Mouse (Mus musculus): Measurements from ENCODE around the gene Ccdc32. TPM values are rescaled to one million over a fixed set of nuclear protein-coding genes. Genes with fewer than 3 reads are reported as not detected.

Gene Ccdc32
- polyA plus RNA-seq, 1 experiment from 2014 or later: 44.1 TPM

DNA sequence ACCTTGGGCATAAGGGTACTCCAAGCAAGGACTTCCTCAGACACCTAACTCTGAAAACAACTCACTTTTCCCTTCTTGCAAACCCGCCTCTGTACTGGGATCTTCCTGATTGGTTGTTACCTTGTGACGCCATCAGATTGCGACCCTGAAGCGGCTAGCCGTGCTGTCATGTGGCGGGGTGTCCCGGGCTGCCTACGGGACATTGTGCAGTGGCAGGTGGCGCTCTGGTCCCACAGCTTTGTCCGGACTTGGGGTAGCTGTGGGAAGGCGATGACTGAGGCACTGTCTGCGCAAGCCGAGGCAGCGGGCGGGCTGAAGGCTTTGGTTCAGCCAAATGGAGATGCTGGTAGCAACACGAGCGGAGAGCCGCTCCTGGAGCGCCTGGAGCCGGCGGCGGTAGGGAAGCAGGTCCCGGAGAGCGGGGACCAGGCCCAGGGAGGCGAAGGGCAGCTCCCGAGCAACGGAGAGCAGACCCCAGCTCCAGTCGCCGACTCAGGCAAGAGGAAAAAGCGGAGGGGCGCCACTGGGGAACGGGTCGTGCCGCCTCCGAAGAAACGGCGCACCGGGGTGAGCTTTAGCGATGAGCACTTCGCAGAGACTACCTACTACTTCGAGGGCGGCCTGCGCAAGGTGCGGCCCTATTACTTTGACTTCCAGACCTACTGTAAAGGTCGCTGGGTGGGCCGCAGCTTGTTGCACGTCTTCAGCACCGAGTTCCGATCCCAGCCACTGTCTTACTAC is 5.6 kb upstream of the Ccdc32 start, which contains the start of gene Rpusd2:
Gene Rpusd2 (plus strand): TSS at position 135 of the 741 bp plus-strand sequence.
- Histone ChIP-seq H3K4me3 (ENCODE audit: low read length) (peak within 1 kb of the TSS; percentile 59), H3K9ac (ENCODE audit: low read depth, low read length) (peak within 1 kb of the TSS; percentile 63), H3K9me3 (ENCODE audit: control insufficient read depth, low read length) (no peaks in the 10 kb centered on the region), H3K36me3 (ENCODE audit: control insufficient read depth, insufficient read depth, low read length) (peaks cover 10% of the 10 kb centered on the region), H3K27me3 (replicated peaks; ENCODE audit: control insufficient read depth, insufficient read depth, low read length) (no peaks in the 10 kb centered on the region), H3K4me2 (ENCODE audit: low read length) (peak within 1 kb of the TSS; percentile 67), H3K27ac (ENCODE audit: low read depth, low read length) (peak within 1 kb of the TSS; percentile 70), H3K4me1 (ENCODE audit: control insufficient read depth, insufficient read depth, low read depth, low read length) (peaks cover 12% of the 10 kb centered on the region)
- peak; percentile 97 for ATAC-seq
- under 1% methylated on average over 49 of the region's 49 CpGs for WGBS

DNA sequence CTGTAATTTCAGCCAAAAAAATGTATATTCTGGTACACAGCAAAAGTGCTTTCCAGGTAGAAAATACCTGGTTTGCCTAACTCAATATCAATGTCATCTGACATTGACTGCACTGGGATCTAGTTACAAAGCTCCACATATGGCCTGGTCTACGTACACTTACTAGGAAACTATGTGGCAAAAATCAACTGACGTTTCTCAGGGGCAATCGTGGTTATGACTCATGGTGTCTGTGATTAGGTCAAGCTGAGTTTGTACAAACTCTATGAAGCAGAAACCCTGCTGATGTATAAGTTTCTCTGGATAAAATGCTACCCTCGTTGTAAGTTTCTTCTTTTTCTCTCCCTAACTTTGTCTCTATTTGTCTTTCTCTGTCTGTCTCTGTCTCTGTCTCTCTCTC is 3.0 kb upstream of the Ccdc32 start:
- H3K36me3 ChIP-seq (ENCODE audit: control insufficient read depth, insufficient read depth, low read length): 0 out of 2 replicates have a peak, but pooled peaks cover under 1% of the 10 kb centered on the region
- ATAC-seq: no peak
- peaks cover 22% of the 10 kb centered on the region for H3K4me1 ChIP-seq (ENCODE audit: control insufficient read depth, insufficient read depth, low read depth, low read length)
- no peak overlapping the region for H3K9ac ChIP-seq (ENCODE audit: low read depth, low read length)
- H3K4me2 ChIP-seq (ENCODE audit: low read length): no peak overlapping the region
- H3K27ac ChIP-seq (ENCODE audit: low read depth, low read length): no peak overlapping the region
- H3K9me3 ChIP-seq (ENCODE audit: control insufficient read depth, low read length): no peaks in the 10 kb centered on the region
- 74% methylated on average over 4 of the region's 4 CpGs for WGBS
- no peaks in the 10 kb centered on the region for H3K27me3 ChIP-seq (replicated peaks; ENCODE audit: control insufficient read depth, insufficient read depth, low read length)
- no peak overlapping the region for H3K4me3 ChIP-seq (ENCODE audit: low read length)

DNA sequence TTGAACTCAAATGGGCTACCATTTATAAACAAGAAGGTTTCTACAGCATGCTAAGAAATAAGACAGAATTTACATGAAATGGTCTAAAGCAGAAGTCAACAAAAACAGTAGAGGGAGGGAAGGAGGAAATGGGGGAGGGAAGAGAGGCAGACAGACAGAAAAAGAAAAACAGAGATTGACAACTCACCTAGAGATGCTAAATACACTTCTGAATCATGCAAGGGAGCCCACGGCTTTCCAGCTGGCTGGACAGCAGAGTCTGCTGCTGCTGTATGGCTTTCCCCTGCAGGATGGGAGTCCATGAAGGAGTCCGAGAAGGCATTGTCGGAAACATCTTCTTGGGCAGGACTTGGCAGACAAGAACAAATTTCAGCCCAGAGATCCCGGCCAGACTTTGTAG is 2.2 kb downstream of the Ccdc32 start:
- no peaks in the 10 kb centered on the region for H3K27me3 ChIP-seq (replicated peaks; ENCODE audit: control insufficient read depth, insufficient read depth, low read length)
- no peak overlapping the region for H3K4me2 ChIP-seq (ENCODE audit: low read length)
- H3K4me1 ChIP-seq (ENCODE audit: control insufficient read depth, insufficient read depth, low read depth, low read length): peaks cover 10% of the 10 kb centered on the region
- no peak for ATAC-seq
- H3K9ac ChIP-seq (ENCODE audit: low read depth, low read length): no peak overlapping the region
- peaks cover 8% of the 10 kb centered on the region for H3K36me3 ChIP-seq (ENCODE audit: control insufficient read depth, insufficient read depth, low read length)
- no peak overlapping the region for H3K27ac ChIP-seq (ENCODE audit: low read depth, low read length)
- H3K9me3 ChIP-seq (ENCODE audit: control insufficient read depth, low read length): no peaks in the 10 kb centered on the region
- WGBS: 94% methylated on average over 4 of the region's 4 CpGs
- H3K4me3 ChIP-seq (ENCODE audit: low read length): no peak overlapping the region

DNA sequence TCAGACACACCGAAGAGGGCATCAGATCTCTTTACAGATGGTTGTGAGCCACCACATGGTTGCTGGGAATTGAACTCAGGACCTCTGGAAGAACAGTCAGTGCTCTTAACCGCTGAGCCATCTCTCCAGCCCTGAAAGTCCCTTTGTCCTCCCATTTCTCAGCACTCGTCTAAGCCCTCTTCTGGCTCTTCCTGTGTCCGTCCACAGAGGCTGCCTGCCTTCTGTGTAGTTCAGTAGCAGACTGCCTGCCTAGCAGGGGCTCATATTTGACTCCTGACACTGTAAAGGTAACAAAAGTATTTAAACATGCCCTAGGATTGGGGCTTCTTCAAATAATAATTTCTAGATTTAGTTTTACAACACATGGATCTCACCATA is 4.0 kb downstream of the Ccdc32 start:
- Histone ChIP-seq H3K4me3 (ENCODE audit: low read length) (no peak overlapping the region), H3K9ac (ENCODE audit: low read depth, low read length) (no peak overlapping the region), H3K4me1 (ENCODE audit: control insufficient read depth, insufficient read depth, low read depth, low read length) (peaks cover 10% of the 10 kb centered on the region), H3K36me3 (ENCODE audit: control insufficient read depth, insufficient read depth, low read length) (peaks cover 20% of the 10 kb centered on the region), H3K9me3 (ENCODE audit: control insufficient read depth, low read length) (no peaks in the 10 kb centered on the region), H3K27me3 (replicated peaks; ENCODE audit: control insufficient read depth, insufficient read depth, low read length) (no peaks in the 10 kb centered on the region), H3K27ac (ENCODE audit: low read depth, low read length) (no peak overlapping the region), H3K4me2 (ENCODE audit: low read length) (no peak overlapping the region)
- WGBS: 78% methylated on average over 4 of the region's 4 CpGs
- no peak for ATAC-seq

DNA sequence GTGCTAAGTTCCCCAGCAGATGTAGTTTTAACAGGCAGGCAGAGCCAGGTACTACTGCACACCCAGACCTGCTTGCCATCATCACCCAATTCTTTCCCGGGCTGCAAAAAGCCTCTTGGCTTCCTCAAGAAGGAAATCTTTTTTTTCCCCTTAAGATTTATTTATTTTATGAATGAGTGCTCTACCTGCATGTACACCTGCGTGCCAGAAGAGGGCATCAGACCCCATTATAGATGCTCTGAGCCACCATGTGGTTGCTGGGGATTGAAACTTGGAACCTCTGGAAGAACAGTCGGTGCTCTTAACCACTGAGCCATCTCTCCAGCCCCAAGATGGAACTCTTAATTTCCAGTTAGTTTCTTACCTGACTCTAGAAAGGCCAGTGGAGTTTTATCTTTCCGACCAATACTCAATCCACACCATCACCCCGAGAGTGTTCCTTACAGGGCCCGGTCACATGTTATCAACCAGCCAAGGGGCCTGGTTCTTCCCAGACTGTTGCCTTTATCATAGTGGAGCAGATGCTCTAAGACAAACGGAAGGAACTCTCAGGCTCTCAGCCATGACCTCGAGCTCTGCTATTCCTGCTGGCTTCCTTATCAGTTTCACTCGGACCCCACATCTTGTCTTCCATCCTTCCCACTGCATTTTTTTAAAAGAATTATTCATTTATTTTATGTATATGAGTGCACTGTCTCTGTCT is 4.5 kb downstream of the Ccdc32 start:
- H3K27me3 ChIP-seq (replicated peaks; ENCODE audit: control insufficient read depth, insufficient read depth, low read length): no peaks in the 10 kb centered on the region
- H3K4me1 ChIP-seq (ENCODE audit: control insufficient read depth, insufficient read depth, low read depth, low read length): peaks cover 10% of the 10 kb centered on the region
- H3K9ac ChIP-seq (ENCODE audit: low read depth, low read length): no peak overlapping the region
- H3K9me3 ChIP-seq (ENCODE audit: control insufficient read depth, low read length): no peaks in the 10 kb centered on the region
- WGBS: 75% methylated on average over 9 of the region's 9 CpGs
- ATAC-seq: no peak
- H3K4me2 ChIP-seq (ENCODE audit: low read length): no peak overlapping the region
- H3K27ac ChIP-seq (ENCODE audit: low read depth, low read length): no peak overlapping the region
- H3K36me3 ChIP-seq (ENCODE audit: control insufficient read depth, insufficient read depth, low read length): peaks cover 20% of the 10 kb centered on the region
- H3K4me3 ChIP-seq (ENCODE audit: low read length): no peak overlapping the region

DNA sequence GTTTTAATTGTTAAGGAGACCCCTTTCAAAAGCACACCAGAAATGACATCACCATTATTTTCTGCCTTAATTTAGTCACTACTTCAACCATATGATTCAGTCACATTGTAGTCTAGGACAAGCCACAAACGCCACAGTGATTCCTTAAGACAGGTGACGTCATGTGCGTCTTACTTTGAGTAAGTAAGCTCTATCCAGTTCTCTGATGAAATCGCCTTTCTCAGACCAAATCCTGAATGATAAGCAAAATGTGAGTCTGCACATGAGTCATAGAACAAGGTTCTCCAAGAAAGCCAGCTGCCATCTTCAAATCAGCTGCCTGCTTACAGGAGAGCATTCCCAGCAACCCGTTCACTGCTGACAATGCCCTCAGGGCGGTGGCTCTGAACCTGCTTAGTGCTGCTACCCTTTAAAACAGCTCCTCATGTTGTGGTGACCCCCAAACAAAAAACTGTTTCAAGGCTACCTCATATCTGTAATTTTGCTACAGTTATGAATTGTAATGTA is 6.0 kb downstream of the Ccdc32 start:
- peaks cover 20% of the 10 kb centered on the region for H3K36me3 ChIP-seq (ENCODE audit: control insufficient read depth, insufficient read depth, low read length)
- WGBS: 94% methylated on average over 6 of the region's 6 CpGs
- ATAC-seq: no peak
- no peak overlapping the region for H3K27ac ChIP-seq (ENCODE audit: low read depth, low read length)
- no peak overlapping the region for H3K9ac ChIP-seq (ENCODE audit: low read depth, low read length)
- H3K4me3 ChIP-seq (ENCODE audit: low read length): no peak overlapping the region
- no peaks in the 10 kb centered on the region for H3K9me3 ChIP-seq (ENCODE audit: control insufficient read depth, low read length)
- no peak overlapping the region for H3K4me2 ChIP-seq (ENCODE audit: low read length)
- H3K27me3 ChIP-seq (replicated peaks; ENCODE audit: control insufficient read depth, insufficient read depth, low read length): no peaks in the 10 kb centered on the region
- H3K4me1 ChIP-seq (ENCODE audit: control insufficient read depth, insufficient read depth, low read depth, low read length): peaks cover 11% of the 10 kb centered on the region; the same call in 1 of the 2 replicates

DNA sequence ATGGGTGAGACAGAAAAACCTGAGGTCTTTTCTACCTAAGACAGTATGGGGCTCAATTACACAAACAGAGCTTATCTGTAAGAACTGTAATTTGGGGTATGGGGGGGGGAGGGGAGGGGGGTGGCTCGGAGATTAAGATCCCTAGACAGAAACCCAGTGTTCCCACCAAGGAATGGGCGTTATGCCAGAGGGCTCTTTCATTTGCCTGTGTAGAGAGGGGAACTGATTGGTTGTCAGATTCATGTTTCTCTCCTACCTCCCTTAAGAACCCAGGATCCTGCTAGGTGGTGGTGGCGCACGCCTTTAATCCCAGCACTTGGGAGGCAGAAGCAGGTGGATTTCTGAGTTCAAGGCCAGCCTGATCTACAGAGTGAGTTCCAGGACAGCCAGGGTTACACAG is 9.7 kb downstream of the Ccdc32 start:
- Histone ChIP-seq H3K4me1 (ENCODE audit: control insufficient read depth, insufficient read depth, low read depth, low read length) (peaks cover 8% of the 10 kb centered on the region; the same call in 1 of the 2 replicates), H3K4me3 (ENCODE audit: low read length) (no peak overlapping the region), H3K27me3 (replicated peaks; ENCODE audit: control insufficient read depth, insufficient read depth, low read length) (no peaks in the 10 kb centered on the region), H3K9ac (ENCODE audit: low read depth, low read length) (no peak overlapping the region), H3K36me3 (ENCODE audit: control insufficient read depth, insufficient read depth, low read length) (peaks cover 17% of the 10 kb centered on the region), H3K27ac (ENCODE audit: low read depth, low read length) (no peak overlapping the region), H3K4me2 (ENCODE audit: low read length) (no peak overlapping the region), H3K9me3 (ENCODE audit: control insufficient read depth, low read length) (no peaks in the 10 kb centered on the region)
- 51% methylated on average over 4 of the region's 4 CpGs for WGBS
- ATAC-seq: 0 out of 2 replicates have a peak, but pooled peaks have one; percentile 8

DNA sequence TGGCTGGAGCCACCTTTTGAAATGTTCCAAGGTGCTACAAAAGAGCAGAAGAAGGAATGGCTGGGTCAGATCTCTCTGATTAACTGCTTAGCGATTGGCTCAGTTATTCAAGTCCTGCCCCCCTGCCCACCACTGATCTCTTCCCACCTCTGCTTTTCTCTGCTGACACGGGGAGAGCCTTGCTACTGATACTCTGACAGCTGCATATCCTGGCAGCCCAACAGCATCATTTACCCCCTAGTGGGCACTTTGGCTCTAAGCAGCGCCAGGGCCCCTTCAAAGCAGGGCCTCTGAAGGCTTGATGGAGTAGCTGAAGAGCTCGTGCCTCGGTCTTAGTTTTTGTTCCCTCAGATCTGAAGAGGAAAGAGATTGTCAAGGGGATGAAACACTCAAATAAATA is 10.1 kb downstream of the Ccdc32 start:
- Histone ChIP-seq H3K27me3 (replicated peaks; ENCODE audit: control insufficient read depth, insufficient read depth, low read length) (no peaks in the 10 kb centered on the region), H3K27ac (ENCODE audit: low read depth, low read length) (peak overlapping the region; percentile 55; the same call in 1 of the 2 replicates), H3K36me3 (ENCODE audit: control insufficient read depth, insufficient read depth, low read length) (peaks cover 17% of the 10 kb centered on the region), H3K4me3 (ENCODE audit: low read length) (no peak overlapping the region), H3K4me1 (ENCODE audit: control insufficient read depth, insufficient read depth, low read depth, low read length) (peaks cover 8% of the 10 kb centered on the region; the same call in 1 of the 2 replicates), H3K9me3 (ENCODE audit: control insufficient read depth, low read length) (no peaks in the 10 kb centered on the region), H3K4me2 (ENCODE audit: low read length) (peak overlapping the region; percentile 23), H3K9ac (ENCODE audit: low read depth, low read length) (no peak overlapping the region)
- peak; percentile 67 for ATAC-seq
- 9% methylated on average over 5 of the region's 5 CpGs for WGBS
